Mouse (Mus musculus) bone marrow, adult 2 months (tissue): ENCODE measurements around the gene Myh9.

ENCODE experiments used
- CTCF ChIP-seq: fragments of 200-500 bp; IDR thresholded peaks from 2 replicates; pipeline ENCODE4 v1.5.1; 2011; ENCODE audit warnings: low read length, control low read depth; ENCODE audit not compliant: control insufficient read depth, insufficient read depth
- POLR2A ChIP-seq: fragments of 200-500 bp; IDR thresholded peaks from 2 replicates; pipeline ENCODE4 v1.6.1; 2011; ENCODE audit warnings: low read depth, mild to moderate bottlenecking, control low read depth, low read length, borderline replicate concordance; ENCODE audit not compliant: control insufficient read depth

GRCm38 (mm10) chr15:77834336-77835268 is 7.4 kb downstream of the Myh9 start:
- TF ChIP-seq CTCF (no peak), POLR2A (no peak)
